Mouse (Mus musculus) kidney, postnatal 0 days (tissue): Measurements from ENCODE around the gene Gm20388. TPM values are rescaled to one million over a fixed set of nuclear protein-coding genes. Genes with fewer than 3 reads are reported as not detected.

Experiments
- ATAC-seq: fragments of 200-750 bp; cut with Nextera tagmentation; replicated peaks from 2 replicates; pipeline ENCODE4 v1.8.0; 2017; ENCODE audit warnings: low read depth, moderate number of reproducible peaks, moderate TSS enrichment, moderate library complexity; ENCODE audit not compliant: low FRiP score
- DNase-seq: peaks from one replicate; pipeline ENCODE4 v3.0.0-alpha.2; 2016; ENCODE audit warnings: low spot score
- H3K27ac ChIP-seq: fragments of 300-500 bp; sonication (generic); 2 replicates; pipeline ENCODE4 v1.5.1; 2014; ENCODE audit warnings: mild to moderate bottlenecking
- H3K27me3 ChIP-seq: fragments of 300-500 bp; sonication (generic); 2 replicates; pipeline ENCODE4 v1.6.1; 2014; ENCODE audit warnings: low read length, mixed read lengths; ENCODE audit not compliant: insufficient read depth
- H3K36me3 ChIP-seq: fragments of 300-500 bp; sonication (generic); 2 replicates; pipeline ENCODE4 v1.6.1; 2014; ENCODE audit warnings: low read length, mixed read lengths; ENCODE audit not compliant: insufficient read depth
- H3K4me1 ChIP-seq: fragments of 300-500 bp; sonication (generic); replicated peaks from 2 replicates; pipeline ENCODE4 v1.6.1; 2014; ENCODE audit warnings: antibody characterized with exemption, low read length, mixed read lengths; ENCODE audit not compliant: insufficient read depth
- H3K4me2 ChIP-seq: fragments of 300-500 bp; sonication (generic); 2 replicates; pipeline ENCODE4 v1.6.1; 2014; ENCODE audit warnings: mild to moderate bottlenecking, low read length, moderate library complexity, mixed read lengths
- H3K4me3 ChIP-seq: fragments of 300-500 bp; sonication (generic); replicated peaks from 2 replicates; pipeline ENCODE4 v1.5.1; 2014; ENCODE audit warnings: low read depth, low read length
- H3K9ac ChIP-seq: fragments of 300-500 bp; sonication (generic); 2 replicates; pipeline ENCODE4 v1.6.1; 2014; ENCODE audit warnings: low read depth, low read length
- H3K9me3 ChIP-seq: fragments of 300-500 bp; sonication (generic); replicated peaks from 2 replicates; pipeline ENCODE4 v1.6.1; 2016; ENCODE audit warnings: low read length, inconsistent platforms, mixed read lengths
- CTCF ChIP-seq: IDR thresholded peaks from 2 replicates; pipeline ENCODE4 v1.5.1; 2016; ENCODE audit warnings: antibody characterized with exemption, low read depth, mild to moderate bottlenecking, moderate library complexity
- WGBS: fragments of 180-500 bp; shearing (Covaris S2); extraction: QIAGEN DNeasy Blood & Tissue Kit; methylation state at CpG from one replicate; pipeline ENCODE4 v1.1.7; 2014; 5-methylcytosine and 5-hydroxymethylcytosine counted together
- polyA plus RNA-seq: library from polyadenylated mRNA; unstranded; fragments of >200 nt; fragmentation: Nextera tagmentation; extraction: Ambion mirVana; gene quantifications from 2 replicates; pipeline ENCODE4 v1.2.1, GENCODE M21; 2015

Gm20388 gene
- polyA plus RNA-seq, 1 experiment from 2014 or later: not detected

DNA sequence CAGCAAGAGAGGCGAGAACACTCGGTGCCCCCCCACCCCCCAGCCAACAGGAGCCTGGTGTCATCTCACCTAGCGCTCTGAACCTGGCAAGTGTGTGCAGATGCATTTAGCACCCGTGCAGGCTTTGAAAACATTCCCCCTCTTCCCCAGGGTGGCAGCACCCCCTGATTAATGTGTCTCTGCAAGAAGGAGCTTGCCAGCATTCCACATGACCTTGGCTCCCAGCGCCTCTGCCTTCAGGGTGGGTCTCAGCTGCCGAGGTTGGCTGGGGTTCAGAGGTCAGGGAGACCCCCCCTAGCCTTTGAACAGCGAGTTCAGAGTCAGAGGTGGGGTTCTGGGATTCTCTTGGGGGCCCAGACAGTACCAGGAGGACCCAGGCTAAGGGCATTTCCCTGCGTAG is 601.1 kb downstream of the Gm20388 start:
- H3K27ac ChIP-seq: no peak overlapping the region
- no peak overlapping the region for H3K9ac ChIP-seq
- no peak for DNase-seq

GRCm38 (mm10) chr8:120512326-120512725 is 601.7 kb downstream of the Gm20388 start:
- Histone ChIP-seq H3K4me3 (no peak overlapping the region), H3K9ac (no peak overlapping the region), H3K36me3 (no peaks in the 10 kb centered on the region), H3K4me1 (peaks cover 36% of the 10 kb centered on the region), H3K4me2 (no peak overlapping the region), H3K27me3 (no peaks in the 10 kb centered on the region), H3K27ac (no peak overlapping the region), H3K9me3 (no peaks in the 10 kb centered on the region)
- ATAC-seq (no peak), DNase-seq (no peak)
- no peak for TF ChIP-seq CTCF
- 58% methylated on average over 11 of the region's 11 CpGs for WGBS

More for the DNA sequence above, 601.1 kb downstream of the Gm20388 start:
- no peak for TF ChIP-seq CTCF
- no peak overlapping the region for H3K4me3 ChIP-seq
- peaks cover 31% of the 10 kb centered on the region for H3K4me1 ChIP-seq
- no peak overlapping the region for H3K4me2 ChIP-seq
- H3K27me3 ChIP-seq: no peaks in the 10 kb centered on the region
- H3K9me3 ChIP-seq: no peaks in the 10 kb centered on the region
- ATAC-seq: no peak
- 46% methylated on average over 8 of the region's 8 CpGs for WGBS
- no peaks in the 10 kb centered on the region for H3K36me3 ChIP-seq

DNA sequence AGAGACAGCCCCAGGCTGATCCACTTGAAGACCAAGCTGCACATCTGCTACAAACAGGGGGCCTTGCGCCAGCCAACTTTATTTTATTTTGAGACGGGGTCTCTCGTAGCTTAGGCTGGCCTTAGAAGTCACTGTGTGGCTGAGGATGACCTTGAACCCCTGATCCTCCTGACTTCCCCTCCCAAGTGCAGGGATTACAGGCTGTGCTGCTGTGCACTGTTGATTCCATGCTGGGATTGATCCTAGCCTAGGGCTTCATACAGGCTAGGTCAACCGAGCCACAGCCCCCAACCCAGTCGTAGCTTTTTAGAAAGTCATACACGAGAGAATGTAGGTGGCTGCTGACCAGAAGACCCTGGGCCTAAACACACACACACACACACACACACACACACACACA is 602.5 kb downstream of the Gm20388 start:
- Histone ChIP-seq H3K9me3 (no peaks in the 10 kb centered on the region), H3K9ac (no peak overlapping the region), H3K4me3 (no peak overlapping the region), H3K4me2 (no peak overlapping the region), H3K36me3 (no peaks in the 10 kb centered on the region), H3K4me1 (peaks cover 42% of the 10 kb centered on the region), H3K27me3 (no peaks in the 10 kb centered on the region), H3K27ac (no peak overlapping the region)
- ATAC-seq (no peak), DNase-seq (no peak)
- TF ChIP-seq CTCF: no peak
- WGBS: 83% methylated on average over 6 of the region's 6 CpGs

DNA sequence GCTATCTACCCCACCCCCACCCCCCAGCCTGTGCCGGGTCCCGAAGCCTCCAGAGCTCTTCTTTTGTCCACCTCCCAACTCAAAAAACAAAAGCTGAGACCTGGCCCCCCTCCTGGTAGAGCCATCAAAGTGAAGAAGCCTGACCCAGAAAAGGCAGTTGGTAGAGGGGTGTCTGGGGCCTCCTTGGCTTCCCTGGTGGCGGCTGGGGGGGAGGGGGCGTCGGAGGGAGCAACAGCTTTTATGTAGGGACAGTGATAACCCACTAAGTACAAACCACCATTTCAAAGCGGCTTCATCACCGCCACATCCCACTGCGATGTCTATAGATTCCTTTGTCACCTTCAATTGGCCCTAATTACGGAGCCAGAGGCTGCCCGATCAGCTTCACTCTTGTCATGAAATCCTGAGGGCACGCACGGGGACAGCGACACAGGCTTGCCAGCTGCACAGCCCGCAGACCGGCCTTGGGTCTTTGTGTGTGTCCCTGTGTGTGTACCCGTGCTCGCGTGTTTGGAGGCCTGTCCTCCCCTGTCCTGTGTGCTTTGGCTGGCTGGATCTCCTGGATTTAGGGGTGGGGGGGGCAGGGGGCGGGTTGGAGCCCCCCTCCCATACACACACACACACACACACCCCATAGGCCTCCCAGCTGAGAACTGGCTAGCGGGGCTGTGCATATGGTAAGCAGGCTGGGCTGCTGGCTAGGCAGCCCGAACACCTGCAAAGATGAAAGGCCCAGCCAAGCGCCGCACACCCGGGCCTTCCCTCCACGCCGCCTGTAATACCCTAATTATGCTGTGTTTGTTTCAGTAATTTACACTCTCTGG is 603.2 kb downstream of the Gm20388 start:
- ATAC-seq (no peak), DNase-seq (no peak)
- 53% methylated on average over 26 of the region's 26 CpGs for WGBS
- Histone ChIP-seq H3K4me1 (peaks cover 44% of the 10 kb centered on the region), H3K27me3 (no peaks in the 10 kb centered on the region), H3K9me3 (no peaks in the 10 kb centered on the region), H3K4me2 (no peak overlapping the region), H3K36me3 (no peaks in the 10 kb centered on the region), H3K27ac (no peak overlapping the region), H3K4me3 (no peak overlapping the region), H3K9ac (no peak overlapping the region)
- no peak for TF ChIP-seq CTCF

GRCm38 (mm10) chr8:120515214-120515613 is 604.6 kb downstream of the Gm20388 start:
- H3K27ac ChIP-seq: no peak overlapping the region
- H3K36me3 ChIP-seq: no peaks in the 10 kb centered on the region
- H3K27me3 ChIP-seq: no peaks in the 10 kb centered on the region
- WGBS: 94% methylated on average over 2 of the region's 2 CpGs
- DNase-seq (no peak), ATAC-seq (no peak)
- no peaks in the 10 kb centered on the region for H3K9me3 ChIP-seq
- H3K4me2 ChIP-seq: no peak overlapping the region
- H3K9ac ChIP-seq: no peak overlapping the region
- no peak overlapping the region for H3K4me3 ChIP-seq
- no peak for TF ChIP-seq CTCF
- peaks cover 35% of the 10 kb centered on the region for H3K4me1 ChIP-seq

- Histone ChIP-seq H3K9me3 (no peaks in the 10 kb centered on the region), H3K27ac (no peak overlapping the region), H3K27me3 (no peaks in the 10 kb centered on the region), H3K4me1 (peaks cover 36% of the 10 kb centered on the region), H3K36me3 (no peaks in the 10 kb centered on the region), H3K9ac (no peak overlapping the region), H3K4me2 (no peak overlapping the region), H3K4me3 (no peak overlapping the region)
- ATAC-seq: no peak
- no peak for DNase-seq
- WGBS: 92% methylated on average over 6 of the region's 6 CpGs
- no peak for TF ChIP-seq CTCF
Measured at GRCm38 (mm10) chr8:120515650-120516049, 605.0 kb downstream of the Gm20388 start.
